Mouse (Mus musculus): Measurements from ENCODE around the gene Nwd2. TPM values are rescaled to one million over a fixed set of nuclear protein-coding genes. Genes with fewer than 3 reads are reported as not detected.

Nwd2 gene
- total RNA-seq, 2 experiments from 2014 or later: 41.7 to 46.0 TPM

- intact Hi-C loops (cut with DNase I): no loop called here
- DNase-seq (ENCODE audit: low spot score in 2 of 2): no peak
Measured at GRCm38 (mm10) chr5:63823362-63824332, 174.7 kb downstream of the Nwd2 start.

GRCm38 (mm10) chr5:63824599-63825350 lies 175.9 kb downstream of the Nwd2 start:
- intact Hi-C loops (cut with DNase I): no loop called here
- DNase-seq (ENCODE audit: low spot score in 2 of 2): no peak

GRCm38 (mm10) chr5:63825881-63826280 lies 177.0 kb downstream of the Nwd2 start:
- DNase-seq (ENCODE audit: low spot score in 2 of 2): no peak
- intact Hi-C loops (cut with DNase I): no loop called here

- intact Hi-C loops (cut with DNase I): no loop called here
- no peak for DNase-seq (ENCODE audit: low spot score in 2 of 2)
Measured at GRCm38 (mm10) chr5:63827006-63827405, 178.1 kb downstream of the Nwd2 start.

- no peak for DNase-seq (ENCODE audit: low spot score in 2 of 2)
- intact Hi-C loops (cut with DNase I): no loop called here
Measured at GRCm38 (mm10) chr5:63827415-63828053, 178.6 kb downstream of the Nwd2 start.

GRCm38 (mm10) chr5:63828380-63829185 lies 179.7 kb downstream of the Nwd2 start:
- DNase-seq (ENCODE audit: low spot score in 2 of 2): no peak
- intact Hi-C loops (cut with DNase I): no loop called here

GRCm38 (mm10) chr5:63831054-63831453 lies 182.2 kb downstream of the Nwd2 start:
- DNase-seq (ENCODE audit: low spot score in 2 of 2): no peak
- intact Hi-C loops (cut with DNase I): no loop called here

- no peak for DNase-seq (ENCODE audit: low spot score in 2 of 2)
- intact Hi-C loops (cut with DNase I): no loop called here
Measured at GRCm38 (mm10) chr5:63833955-63834354, 185.1 kb downstream of the Nwd2 start.

GRCm38 (mm10) chr5:63834435-63834834 lies 185.5 kb downstream of the Nwd2 start:
- DNase-seq (ENCODE audit: low spot score in 2 of 2): no peak
- intact Hi-C loops (cut with DNase I): no loop called here

- no peak for DNase-seq (ENCODE audit: low spot score in 2 of 2)
- intact Hi-C loops (cut with DNase I): no loop called here
Measured at GRCm38 (mm10) chr5:63837115-63837514, 188.2 kb downstream of the Nwd2 start.

- intact Hi-C loops (cut with DNase I): no loop called here
- no peak for DNase-seq (ENCODE audit: low spot score in 2 of 2)
Measured at GRCm38 (mm10) chr5:63837851-63838250, 188.9 kb downstream of the Nwd2 start.

GRCm38 (mm10) chr5:63839801-63840416 lies 191.0 kb downstream of the Nwd2 start:
- no peak for DNase-seq (ENCODE audit: low spot score in 2 of 2)
- intact Hi-C loops (cut with DNase I): no loop called here

GRCm38 (mm10) chr5:63847080-63847479 lies 198.2 kb downstream of the Nwd2 start:
- intact Hi-C loops (cut with DNase I): no loop called here
- no peak for DNase-seq (ENCODE audit: low spot score in 2 of 2)

- intact Hi-C loops (cut with DNase I): no loop called here
- no peak for DNase-seq (ENCODE audit: low spot score in 2 of 2)
Measured at GRCm38 (mm10) chr5:63847541-63848226, 198.8 kb downstream of the Nwd2 start.

GRCm38 (mm10) chr5:63858901-63859300 lies 210.0 kb downstream of the Nwd2 start:
- intact Hi-C loops (cut with DNase I): no loop called here
- DNase-seq (ENCODE audit: low spot score in 2 of 2): no peak
